In genomic region chr7:111806083-111806482, GRCm38 (mm10) we compare ENCODE assay signal across 23 mouse cellular contexts. TPM values are rescaled to one million over a fixed set of nuclear protein-coding genes. Genes with fewer than 3 reads are reported as not detected.
DNase-seq lines count a peak whose midpoint lies in the region; ATAC-seq and TF ChIP-seq lines count a peak whose summit lies in the region.
"Had no signal": no experiment of that assay in that cellular context is flagged by ENCODE, and none has a peak within 500 bp of the region (broad histone marks: within the 10 kb centered on the region; RNA-seq: fewer than 3 reads in every experiment).

No protein-coding gene starts in this region.

- no peak overlapping the region for H3K4me3 ChIP-seq in heart, embryonic 12.5 days
- no peak overlapping the region for H3K4me3 ChIP-seq in liver, embryonic 11.5 days (ENCODE audit: low read depth, low read length)
- H3K4me3 ChIP-seq in liver, embryonic 12.5 days = no peak overlapping the region
- H3K4me3 ChIP-seq in lung, embryonic 16.5 days (ENCODE audit: low read length) = no peak overlapping the region
- no peak overlapping the region for H3K4me3 ChIP-seq in stomach, postnatal 0 days (ENCODE audit: low read depth, low read length)
- no peak overlapping the region for H3K4me3 ChIP-seq in midbrain, embryonic 11.5 days (ENCODE audit: low read depth, low read length)
- H3K4me3 ChIP-seq: embryonic facial prominence, embryonic 13.5 days; forebrain, embryonic 12.5 days; forebrain, embryonic 15.5 days; hindbrain, embryonic 10.5 days; hindbrain, embryonic 13.5 days had no signal

- H3K9ac ChIP-seq in heart, embryonic 12.5 days = no peak overlapping the region
- H3K9ac ChIP-seq in liver, embryonic 11.5 days (ENCODE audit: low read depth, low read length) = no peak overlapping the region
- no peak overlapping the region for H3K9ac ChIP-seq in liver, embryonic 12.5 days
- H3K9ac ChIP-seq in lung, embryonic 16.5 days (ENCODE audit: low read length) = no peak overlapping the region
- no peak overlapping the region for H3K9ac ChIP-seq in stomach, postnatal 0 days (ENCODE audit: low read length)
- no peak overlapping the region for H3K9ac ChIP-seq in midbrain, embryonic 11.5 days (ENCODE audit: low read length)
- H3K9ac ChIP-seq: embryonic facial prominence, embryonic 13.5 days; forebrain, embryonic 12.5 days; forebrain, embryonic 15.5 days; hindbrain, embryonic 13.5 days had no signal

- TF ChIP-seq CTCF in stomach, postnatal 0 days (IDR thresholded peaks at IDR 0.05; ENCODE audit: low read depth) = no peak

- 0 out of 2 replicates have a peak, but pooled peaks cover 3% of the 10 kb centered on the region for H3K9me3 ChIP-seq in heart, embryonic 12.5 days (replicated peaks)
- H3K9me3 ChIP-seq in liver, embryonic 11.5 days (ENCODE audit: control insufficient read depth, low read length) = no peaks in the 10 kb centered on the region
- no peaks in the 10 kb centered on the region for H3K9me3 ChIP-seq in liver, embryonic 12.5 days (replicated peaks)
- H3K9me3 ChIP-seq in lung, embryonic 16.5 days (ENCODE audit: control insufficient read depth, low read length) = no peaks in the 10 kb centered on the region
- H3K9me3 ChIP-seq in stomach, postnatal 0 days (ENCODE audit: control insufficient read depth, low read length) = no peaks in the 10 kb centered on the region
- H3K9me3 ChIP-seq in midbrain, embryonic 11.5 days (ENCODE audit: control insufficient read depth, low read length) = no peaks in the 10 kb centered on the region
- H3K9me3 ChIP-seq: embryonic facial prominence, embryonic 13.5 days; forebrain, embryonic 12.5 days; forebrain, embryonic 15.5 days; hindbrain, embryonic 10.5 days; hindbrain, embryonic 13.5 days had no signal

- no peak overlapping the region for H3K4me2 ChIP-seq in heart, embryonic 12.5 days
- no peak overlapping the region for H3K4me2 ChIP-seq in liver, embryonic 11.5 days
- H3K4me2 ChIP-seq in liver, embryonic 12.5 days = no peak overlapping the region
- H3K4me2 ChIP-seq in lung, embryonic 16.5 days (ENCODE audit: low read depth, low read length) = no peak overlapping the region
- no peak overlapping the region for H3K4me2 ChIP-seq in stomach, postnatal 0 days (replicated peaks; ENCODE audit: low read depth)
- no peak overlapping the region for H3K4me2 ChIP-seq in midbrain, embryonic 11.5 days
- H3K4me2 ChIP-seq: embryonic facial prominence, embryonic 13.5 days; forebrain, embryonic 12.5 days; forebrain, embryonic 15.5 days; hindbrain, embryonic 13.5 days had no signal

- H3K27me3 ChIP-seq in heart, embryonic 12.5 days (replicated peaks) = no peaks in the 10 kb centered on the region
- no peaks in the 10 kb centered on the region for H3K27me3 ChIP-seq in liver, embryonic 11.5 days (replicated peaks; ENCODE audit: control insufficient read depth, insufficient read depth, low read length)
- H3K27me3 ChIP-seq in liver, embryonic 12.5 days (replicated peaks) = no peaks in the 10 kb centered on the region
- no peaks in the 10 kb centered on the region for H3K27me3 ChIP-seq in lung, embryonic 16.5 days (ENCODE audit: control insufficient read depth, insufficient read depth, low read depth, low read length)
- no peaks in the 10 kb centered on the region for H3K27me3 ChIP-seq in stomach, postnatal 0 days (ENCODE audit: control insufficient read depth, insufficient read depth, low read length)
- no peaks in the 10 kb centered on the region for H3K27me3 ChIP-seq in midbrain, embryonic 11.5 days (ENCODE audit: control insufficient read depth, insufficient read depth, low read length)
- H3K27me3 ChIP-seq: embryonic facial prominence, embryonic 13.5 days; forebrain, embryonic 12.5 days; forebrain, embryonic 15.5 days; hindbrain, embryonic 13.5 days had no signal

- H3K4me1 ChIP-seq in heart, embryonic 12.5 days (replicated peaks) = no peaks in the 10 kb centered on the region
- H3K4me1 ChIP-seq in liver, embryonic 11.5 days (replicated peaks; ENCODE audit: control insufficient read depth, insufficient read depth, low read length) = no peaks in the 10 kb centered on the region
- H3K4me1 ChIP-seq in liver, embryonic 12.5 days = no peaks in the 10 kb centered on the region
- H3K4me1 ChIP-seq in lung, embryonic 16.5 days (replicated peaks; ENCODE audit: control insufficient read depth, insufficient read depth, low read length) = peaks cover 12% of the 10 kb centered on the region
- H3K4me1 ChIP-seq in stomach, postnatal 0 days (replicated peaks; ENCODE audit: control insufficient read depth, insufficient read depth) = no peaks in the 10 kb centered on the region
- no peaks in the 10 kb centered on the region for H3K4me1 ChIP-seq in midbrain, embryonic 11.5 days (ENCODE audit: control insufficient read depth, insufficient read depth, low read length)
- H3K4me1 ChIP-seq: forebrain, embryonic 15.5 days; hindbrain, embryonic 10.5 days; hindbrain, embryonic 13.5 days had no signal

- DNase-seq in heart, adult 11 months = peak; percentile 31
- DNase-seq in liver, embryonic 11.5 days (ENCODE audit: low spot score) = peak; percentile 10
- DNase-seq in lung, adult 18-20 months = no peak
- no peak for DNase-seq in stomach, postnatal 0 days (ENCODE audit: low spot score)
- DNase-seq in midbrain, embryonic 11.5 days (ENCODE audit: low spot score, missing footprints) = no peak
- DNase-seq: adrenal gland, adult 2 months; adrenal gland, postnatal 14 days; cerebellum, adult 11 months; cerebellum, adult 2 months; cerebellum, adult 9-11 months; cerebellum, postnatal 25 days; gastrocnemius, postnatal 10 days; heart, adult 18-20 months had no signal

- H3K27ac ChIP-seq in heart, embryonic 12.5 days (ENCODE audit: poor library complexity, severe bottlenecking) = no peak overlapping the region
- no peak overlapping the region for H3K27ac ChIP-seq in liver, embryonic 11.5 days (ENCODE audit: low read depth, low read length)
- no peak overlapping the region for H3K27ac ChIP-seq in liver, embryonic 12.5 days
- H3K27ac ChIP-seq in lung, embryonic 16.5 days (ENCODE audit: low read length) = no peak overlapping the region
- H3K27ac ChIP-seq in stomach, postnatal 0 days (replicated peaks) = no peak overlapping the region; the same call in 1 of the 2 replicates
- H3K27ac ChIP-seq in midbrain, embryonic 11.5 days (ENCODE audit: low read depth, low read length) = no peak overlapping the region
- H3K27ac ChIP-seq: embryonic facial prominence, embryonic 13.5 days; forebrain, embryonic 12.5 days; forebrain, embryonic 15.5 days; hindbrain, embryonic 10.5 days; hindbrain, embryonic 13.5 days had no signal

- 94% methylated on average over 1 of the region's 1 CpGs for WGBS in heart, embryonic 12.5 days
- 81% methylated on average over 1 of the region's 1 CpGs for WGBS in liver, embryonic 11.5 days
- 80% methylated on average over 1 of the region's 1 CpGs for WGBS in liver, embryonic 12.5 days (ENCODE audit: insufficient replicate concordance)
- 88% methylated on average over 1 of the region's 1 CpGs for WGBS in lung, embryonic 16.5 days
- 90% methylated on average over 1 of the region's 1 CpGs for WGBS in stomach, postnatal 0 days
- 88% methylated on average over 1 of the region's 1 CpGs for WGBS in midbrain, embryonic 11.5 days

- no peaks in the 10 kb centered on the region for H3K36me3 ChIP-seq in heart, embryonic 12.5 days
- H3K36me3 ChIP-seq in liver, embryonic 11.5 days (ENCODE audit: control insufficient read depth, insufficient read depth, low read length) = no peaks in the 10 kb centered on the region
- no peaks in the 10 kb centered on the region for H3K36me3 ChIP-seq in liver, embryonic 12.5 days
- no peaks in the 10 kb centered on the region for H3K36me3 ChIP-seq in lung, embryonic 16.5 days (ENCODE audit: control insufficient read depth, insufficient read depth, low read length)
- H3K36me3 ChIP-seq in stomach, postnatal 0 days (ENCODE audit: control insufficient read depth, insufficient read depth, low read length) = no peaks in the 10 kb centered on the region
- no peaks in the 10 kb centered on the region for H3K36me3 ChIP-seq in midbrain, embryonic 11.5 days (ENCODE audit: control insufficient read depth, insufficient read depth, low read length)
- H3K36me3 ChIP-seq: embryonic facial prominence, embryonic 13.5 days; forebrain, embryonic 12.5 days; forebrain, embryonic 15.5 days; hindbrain, embryonic 10.5 days; hindbrain, embryonic 13.5 days had no signal

- TF ChIP-seq EP300 in stomach, postnatal 0 days (optimal IDR thresholded peaks at IDR 0.05) = peak; percentile 44

- no peak for ATAC-seq in heart, embryonic 12.5 days (ENCODE audit: insufficient number of reproducible peaks, low FRiP score)
- no peak for ATAC-seq in liver, embryonic 11.5 days (replicated peaks; ENCODE audit: low FRiP score)
- ATAC-seq in liver, embryonic 12.5 days = no peak
- 0 out of 2 replicates have a peak, but pooled peaks have one; percentile 58 for ATAC-seq in lung, embryonic 16.5 days (ENCODE audit: low read depth)
- peak; percentile 51; the same call in 1 of the 2 replicates for ATAC-seq in stomach, postnatal 0 days (ENCODE audit: low FRiP score, low TSS enrichment)
- no peak for ATAC-seq in midbrain, embryonic 11.5 days (ENCODE audit: low FRiP score)
- ATAC-seq: CD4-positive, CD25-positive, alpha-beta regulatory T cell, adult 4 months; forebrain, embryonic 15.5 days; hindbrain, embryonic 16.5 days had no signal

RNA-seq across cellular contexts. Expression of gene Galnt18, which starts 26.3 kb away (rescaled TPM):
- 11.1 and 11.5 TPM in 2 replicates for polyA plus RNA-seq in heart, embryonic 12.5 days (2016; fragmentation: Nextera tagmentation; extraction: Ambion mirVana)
- 2.7 and 3.1 TPM in 2 replicates for polyA plus RNA-seq in liver, embryonic 11.5 days (2014; fragmentation: Nextera tagmentation; extraction: Ambion mirVana)
- 1.9 and 2.1 TPM in 2 replicates for polyA plus RNA-seq in liver, embryonic 12.5 days (2016; fragmentation: Nextera tagmentation; extraction: Ambion mirVana)
- polyA plus RNA-seq in lung, embryonic 16.5 days (2015; fragmentation: Nextera tagmentation; extraction: Ambion mirVana) = 48.0 and 56.5 TPM in 2 replicates
- polyA plus RNA-seq in stomach, postnatal 0 days (2015; fragmentation: Nextera tagmentation; extraction: Ambion mirVana) = 20.5 and 21.8 TPM in 2 replicates
- 4.1 and 4.4 TPM in 2 replicates for polyA plus RNA-seq in midbrain, embryonic 11.5 days (2014; fragmentation: Nextera tagmentation; extraction: Ambion mirVana)
- polyA plus RNA-seq: CD4-positive, CD25-positive, alpha-beta regulatory T cell, adult 4 months had no signal

Comparison
In these comparisons a context has a peak if more than half of its experiments do, and no peak if none do; other contexts are left out.
1. DNase-seq: peak in heart, adult 11 months (single experiment) and liver, embryonic 11.5 days (single experiment); none in lung, adult 18-20 months (0 of 2), stomach, postnatal 0 days (single experiment) and midbrain, embryonic 11.5 days (single experiment).
2. ATAC-seq: peak in lung, embryonic 16.5 days (single experiment) and stomach, postnatal 0 days (single experiment); none in heart, embryonic 12.5 days (single experiment), liver, embryonic 11.5 days (single experiment), liver, embryonic 12.5 days (single experiment) and midbrain, embryonic 11.5 days (single experiment).